Mouse (Mus musculus): ENCODE results near the gene Acvrl1. TPM values are rescaled to one million over a fixed set of nuclear protein-coding genes. Genes with fewer than 3 reads are reported as not detected.
A peak's percentile ranks its signal among the peaks of the same experiment; 100 is the strongest.

Acvrl1 gene
- total RNA-seq, 2 experiments from 2014 or later, result 13.4 to 17.5 TPM

DNA sequence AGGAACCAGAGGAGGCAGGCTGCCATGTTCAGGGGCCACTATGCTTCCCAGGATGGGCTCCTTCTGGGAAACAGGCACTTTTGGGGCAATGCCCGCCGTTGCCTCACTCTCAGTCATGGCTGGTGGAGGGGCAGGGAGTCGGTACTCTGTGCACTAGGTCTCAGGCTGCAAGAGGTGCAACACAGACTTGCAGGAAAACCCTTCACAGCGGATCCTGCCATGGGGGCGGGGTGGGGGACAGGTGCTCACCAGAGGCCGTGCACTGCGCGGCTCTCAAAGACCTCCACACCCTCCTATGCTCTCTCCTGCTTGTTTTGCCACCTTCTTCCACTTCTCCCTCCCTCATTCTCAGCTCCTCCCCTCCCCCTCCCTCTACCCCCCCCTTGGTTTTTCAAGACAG, 14.3 kb downstream of the Acvrl1 start:
- DNase-seq, result no peak

DNA sequence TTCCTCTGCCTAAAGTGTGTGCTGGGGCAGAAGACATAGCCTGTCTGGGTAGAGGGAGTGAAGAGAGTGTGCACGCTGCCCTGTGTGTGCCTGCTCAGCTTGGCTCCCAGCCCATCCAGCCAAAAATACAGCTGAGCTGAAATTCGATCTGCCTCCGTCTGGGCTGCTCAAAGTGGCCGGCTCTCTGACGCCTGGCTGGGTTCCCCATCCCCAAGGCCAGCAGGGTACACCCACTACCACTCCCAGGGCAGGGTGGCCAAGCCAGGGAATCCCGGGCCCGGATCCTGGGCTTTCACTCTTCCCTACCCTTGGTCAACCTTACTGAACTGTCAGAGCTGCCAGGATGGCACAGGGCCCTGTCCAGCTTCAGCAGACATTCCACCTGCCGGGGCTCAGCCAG, 15.2 kb downstream of the Acvrl1 start:
- peak; percentile 55 to 80 for DNase-seq

DNA sequence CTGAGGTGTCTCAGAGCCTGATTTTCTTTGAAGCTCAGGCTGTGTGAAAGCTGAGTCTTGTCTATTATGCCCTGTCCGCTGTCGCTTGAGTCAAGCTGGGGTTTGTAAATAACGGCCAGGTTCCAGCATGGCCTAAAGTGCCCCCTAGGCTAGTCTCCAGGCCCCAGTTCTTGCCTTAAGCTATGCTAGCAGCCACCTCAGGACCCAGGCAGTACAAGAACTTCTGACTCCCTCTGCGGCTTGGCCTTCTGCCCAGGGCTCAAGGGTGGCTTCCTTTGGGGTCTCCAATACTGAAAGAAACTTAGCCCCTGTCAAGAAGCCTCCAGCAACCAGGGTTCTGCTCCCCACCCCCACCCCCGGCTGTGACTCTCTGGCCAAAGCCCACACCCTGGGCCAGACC, 15.9 kb downstream of the Acvrl1 start:
- DNase-seq, result no peak

DNA sequence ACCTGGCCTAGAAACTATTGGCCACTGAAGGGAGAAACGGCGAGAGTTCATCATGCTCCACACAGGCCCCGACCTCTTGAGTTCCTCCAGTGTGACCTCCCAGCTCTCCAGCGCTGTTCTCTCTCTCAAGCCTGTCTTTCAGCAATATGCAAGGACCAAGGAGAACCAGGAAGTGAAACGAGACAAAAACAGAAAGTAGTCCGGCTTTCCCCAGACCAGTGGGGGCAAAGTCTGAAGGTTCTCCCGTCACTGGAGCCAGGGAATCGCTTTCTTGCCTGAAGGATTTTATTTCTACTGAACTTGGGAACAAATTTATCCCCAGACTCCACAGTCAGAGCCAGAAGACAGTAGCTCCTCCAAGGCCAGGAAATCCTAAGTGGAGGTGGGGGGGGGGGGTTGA, 16.5 kb downstream of the Acvrl1 start:
- DNase-seq, result no peak

DNA sequence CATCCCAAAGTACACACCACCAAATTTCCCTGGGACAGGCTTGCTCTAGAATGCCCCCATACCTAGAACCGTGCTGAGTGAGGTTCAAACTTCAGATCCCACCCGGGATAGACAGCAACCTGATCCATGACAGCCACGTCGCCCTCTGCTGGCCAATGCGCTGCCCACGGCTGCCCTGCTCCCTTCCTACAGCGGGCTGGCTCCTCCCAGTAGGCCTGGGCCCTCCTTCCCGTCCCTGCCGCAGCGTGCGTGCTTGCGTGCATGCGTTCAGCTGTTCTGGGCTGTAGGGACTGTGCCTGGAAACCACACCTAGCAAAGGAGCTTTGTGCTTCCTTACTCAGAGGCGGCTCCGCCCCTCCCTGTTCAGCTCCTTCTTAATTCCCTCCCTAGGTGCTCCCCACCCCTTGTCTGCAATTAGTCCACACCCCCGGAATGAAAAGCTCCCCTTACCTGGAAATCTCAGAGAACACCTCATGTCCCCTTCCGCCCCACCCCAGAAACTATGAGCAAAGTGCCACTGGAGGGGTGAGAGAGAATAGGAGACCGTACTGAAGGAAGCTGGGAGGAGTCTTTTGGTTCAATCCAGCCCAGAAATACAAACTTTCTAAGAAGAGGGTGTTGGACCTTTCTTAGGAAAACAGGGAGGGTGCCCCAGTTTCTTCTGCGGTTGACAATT, 17.2 kb downstream of the Acvrl1 start:
- DNase-seq, result peak; percentile 97 to 98

DNA sequence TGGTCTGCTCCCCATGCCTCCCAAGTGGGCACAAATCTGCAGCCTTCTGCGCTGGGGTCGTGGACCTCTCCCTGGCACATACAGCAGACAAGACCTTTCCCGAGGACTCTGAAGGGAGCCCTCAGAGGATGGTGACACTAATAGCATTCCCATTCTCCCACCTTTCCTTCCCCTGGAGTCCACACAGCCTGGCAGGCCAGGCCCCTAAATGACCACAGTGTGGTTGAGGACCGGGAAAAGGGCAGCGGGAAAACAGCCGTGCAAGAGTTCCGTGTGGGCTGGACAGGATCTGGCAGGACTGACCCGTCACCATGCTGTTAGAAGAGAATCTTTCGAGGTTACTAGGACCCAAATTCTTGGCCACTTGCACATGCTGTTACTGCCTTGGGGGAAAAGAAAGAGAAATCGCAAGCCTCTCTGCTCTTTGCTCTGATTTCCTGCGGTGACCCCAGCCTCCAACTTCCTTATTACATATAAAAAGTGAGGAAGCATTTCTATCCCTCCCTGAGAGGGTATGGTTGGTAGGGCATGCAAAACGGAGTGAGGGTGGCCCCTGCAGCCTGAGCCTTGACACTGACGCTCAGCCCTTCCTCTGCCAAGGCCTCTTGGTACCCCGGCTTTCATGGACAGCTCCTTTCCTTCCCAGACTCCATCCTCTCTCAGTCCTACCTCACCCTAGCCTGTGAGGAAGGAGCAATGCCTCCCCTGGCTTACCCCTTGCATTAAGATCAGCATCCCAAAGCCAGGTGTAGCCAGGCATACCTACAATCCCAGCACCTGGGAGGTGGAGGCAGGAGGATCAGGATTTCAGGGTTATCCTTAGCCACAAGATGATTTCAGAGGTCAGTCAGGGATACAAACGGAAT, 18.0 kb downstream of the Acvrl1 start:
- DNase-seq, result no peak

DNA sequence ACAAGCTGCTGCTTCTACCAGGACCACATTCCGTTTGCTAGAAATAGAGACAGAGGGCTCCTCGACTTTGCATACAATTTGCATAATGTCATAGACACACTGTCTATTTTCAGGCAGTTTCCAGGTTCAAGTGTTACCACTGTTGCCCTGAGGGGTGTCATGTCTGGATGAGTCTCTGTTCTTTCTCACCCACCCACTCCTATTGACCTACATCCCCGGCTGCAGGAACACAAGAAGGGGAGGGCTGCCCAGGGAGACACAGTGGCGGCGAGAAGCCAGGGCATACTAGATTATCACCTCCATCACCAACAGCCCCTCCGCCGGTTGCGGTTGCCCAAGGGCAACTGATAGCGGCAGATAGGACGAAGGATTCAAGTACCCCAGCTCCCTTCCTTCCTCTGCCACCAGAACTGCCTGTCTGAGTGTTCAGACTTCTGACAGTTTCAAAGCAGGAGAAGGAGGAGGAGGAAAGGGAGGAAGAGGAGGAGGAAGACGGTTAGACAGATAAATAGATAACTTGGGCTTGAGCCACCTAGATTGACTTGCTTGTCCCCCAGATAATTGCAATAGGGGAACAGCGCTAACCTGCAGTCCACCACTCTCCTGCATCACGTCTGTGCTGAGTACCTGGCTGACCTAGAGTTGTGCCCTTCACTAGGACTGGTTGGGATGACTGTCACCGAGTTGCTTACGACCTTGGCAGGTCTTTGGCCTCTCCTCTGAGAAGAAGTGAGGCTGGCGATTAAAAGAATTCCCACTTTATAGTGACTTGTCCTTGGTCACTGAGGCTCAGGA, 19.0 kb downstream of the Acvrl1 start:
- no peak for DNase-seq

DNA sequence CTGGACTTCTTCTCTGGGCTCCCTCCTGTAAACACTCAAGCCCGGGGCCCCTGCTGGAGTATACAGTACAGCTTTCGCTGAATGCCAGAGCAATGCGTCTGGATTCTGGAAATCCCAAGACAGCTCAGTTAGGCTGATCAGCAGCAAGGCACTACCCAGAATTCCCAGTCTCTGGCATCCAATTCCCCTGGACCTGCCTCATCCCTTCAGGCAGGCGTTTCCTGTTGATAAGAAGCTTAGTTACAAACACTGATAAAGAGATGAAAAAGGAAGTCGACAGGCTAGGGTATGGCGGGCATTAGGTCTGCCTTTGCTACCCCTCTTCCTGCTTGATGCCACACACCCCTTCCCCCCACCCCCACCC, 19.6 kb downstream of the Acvrl1 start:
- DNase-seq, result peak in 1 of 2 experiments; percentile 43

DNA sequence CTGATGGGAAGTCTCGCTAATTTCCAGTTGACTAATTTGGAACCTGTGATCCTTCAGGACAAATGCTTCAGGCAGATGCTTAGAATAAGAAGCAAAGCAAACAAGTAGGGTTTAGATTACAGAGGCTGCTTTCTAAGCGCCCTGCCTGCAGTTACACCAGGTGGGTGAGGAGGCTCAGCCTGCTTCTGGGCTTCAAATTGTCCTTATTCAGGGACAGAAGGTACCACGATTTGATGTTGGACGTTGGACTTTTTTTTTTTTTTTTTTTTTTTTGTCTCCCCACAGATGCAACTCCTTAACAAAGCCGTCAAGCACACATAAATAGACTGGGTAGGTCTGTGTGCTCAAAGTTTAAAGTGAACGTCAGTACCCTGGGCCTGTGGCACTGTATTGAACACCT, 20.3 kb downstream of the Acvrl1 start:
- DNase-seq, result no peak

DNA sequence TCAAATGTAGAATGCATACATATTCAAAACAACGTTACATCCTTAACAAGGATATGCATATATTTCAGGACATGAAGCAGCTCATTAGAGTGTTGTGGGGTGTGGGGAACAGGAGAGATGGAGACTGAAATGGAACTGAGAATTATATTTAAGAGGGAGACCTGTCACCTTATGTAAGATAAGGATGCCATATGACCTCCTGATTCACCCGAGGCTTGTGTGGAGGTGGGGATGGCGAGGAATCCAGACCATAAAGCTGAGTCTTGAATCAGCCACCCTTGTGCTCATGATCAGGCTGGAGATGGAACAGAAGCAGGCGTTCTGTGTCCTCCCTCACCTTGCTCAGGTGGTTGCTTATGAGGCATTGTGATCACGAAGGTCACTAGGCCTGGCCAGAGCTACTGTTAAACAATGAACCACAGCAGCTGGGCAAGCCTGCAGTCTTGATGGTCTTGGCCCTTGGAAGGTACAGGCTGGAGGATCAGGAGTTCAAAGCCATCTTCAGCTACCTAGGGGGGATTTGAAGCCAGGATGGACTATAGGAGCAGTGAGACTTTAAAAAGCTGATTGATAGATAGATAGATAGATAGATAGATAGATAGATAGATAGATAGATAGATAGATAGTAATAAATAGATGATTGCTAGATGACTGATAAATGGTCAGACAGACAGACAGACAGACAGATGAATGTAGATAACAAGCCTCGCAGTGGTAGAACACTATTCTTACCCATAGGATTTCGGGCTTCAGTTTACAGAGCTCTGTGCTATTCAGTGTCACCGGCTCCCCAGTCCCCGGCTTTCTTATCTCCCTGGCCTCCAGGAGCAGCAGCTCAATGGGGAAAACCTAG, 23.3 kb downstream of the Acvrl1 start:
- DNase-seq, result no peak

DNA sequence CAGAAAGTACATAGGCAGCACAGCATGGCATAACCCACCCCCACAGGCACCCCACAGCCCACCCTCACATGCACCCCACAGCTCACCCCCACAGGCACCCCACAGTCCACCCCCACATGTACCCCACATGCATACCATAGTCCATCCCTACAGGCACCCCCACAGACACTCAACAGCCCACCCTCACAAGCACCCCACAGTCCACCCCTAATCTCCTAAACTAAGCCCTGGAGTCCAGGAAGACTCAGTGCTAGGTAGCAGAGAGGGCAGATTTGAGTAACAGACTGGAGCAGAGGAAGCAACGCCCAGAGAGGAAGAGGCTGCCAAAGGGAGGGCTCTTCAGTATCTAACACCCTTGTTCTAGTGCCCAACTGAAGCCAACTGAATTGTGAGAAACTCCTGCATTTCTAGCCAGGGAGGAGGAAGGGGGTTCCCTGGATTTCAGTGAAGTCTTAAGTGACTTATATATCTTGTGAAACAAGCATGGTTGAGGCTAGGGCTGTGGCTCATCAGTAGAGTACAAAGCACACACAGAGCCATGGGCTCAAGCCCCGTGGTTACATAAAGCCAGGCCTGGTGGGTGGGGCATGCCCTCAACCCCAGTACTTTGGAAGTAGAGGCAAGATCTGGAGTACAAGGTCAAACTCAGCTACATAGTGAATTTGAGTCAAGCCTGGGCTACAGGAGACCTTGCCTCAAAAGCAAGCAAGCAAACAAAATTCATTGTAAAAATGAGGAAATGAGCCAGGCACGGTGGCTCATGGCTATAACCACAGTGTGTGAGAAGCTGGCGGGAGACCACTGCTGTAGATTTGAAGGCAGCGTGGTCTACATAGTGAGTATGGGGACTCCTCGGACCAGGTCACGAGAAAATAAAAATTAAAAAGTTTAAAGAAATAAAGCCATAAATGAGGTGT, 26.6 kb downstream of the Acvrl1 start:
- DNase-seq, result no peak

DNA sequence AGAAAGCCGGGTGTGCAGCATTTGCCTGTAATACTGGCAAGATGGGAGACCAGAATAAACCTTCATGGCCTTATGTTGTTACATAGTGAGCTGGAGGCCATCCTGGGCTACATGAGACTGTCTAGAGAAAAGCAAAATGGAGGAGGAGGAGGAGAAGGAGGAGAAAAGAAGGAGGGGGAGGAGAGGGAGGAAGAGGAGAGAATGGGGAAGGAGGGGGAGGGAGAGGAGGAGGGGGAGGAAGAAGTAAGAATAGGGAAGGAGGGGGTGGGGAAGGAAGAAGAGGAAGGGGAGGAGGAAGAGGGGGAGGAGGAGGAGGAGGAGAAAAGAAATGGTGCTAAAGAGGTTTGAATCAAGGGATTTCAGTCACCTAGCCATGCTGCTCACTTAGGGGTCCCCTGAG, 31.8 kb downstream of the Acvrl1 start:
- DNase-seq, result no peak

DNA sequence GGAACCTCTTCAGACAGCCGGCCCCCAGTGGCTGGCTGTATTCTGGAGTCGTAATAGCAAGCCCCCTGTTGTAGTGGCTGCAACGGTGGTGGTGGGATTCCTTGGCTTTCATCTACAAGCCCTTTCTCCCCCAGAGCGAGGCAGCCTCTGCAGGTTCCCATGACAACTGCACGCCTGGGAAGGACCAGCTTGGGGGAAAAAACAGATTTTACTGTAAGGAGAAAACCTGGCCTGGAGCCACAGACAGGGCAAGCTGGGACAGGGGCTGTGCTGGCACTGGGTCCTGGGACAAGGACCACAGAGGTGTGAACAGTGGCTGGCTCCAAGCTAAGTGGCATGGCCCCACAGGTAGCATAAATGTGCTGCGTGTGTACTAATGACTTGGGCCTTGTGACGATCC, 32.3 kb downstream of the Acvrl1 start:
- DNase-seq, result no peak

DNA sequence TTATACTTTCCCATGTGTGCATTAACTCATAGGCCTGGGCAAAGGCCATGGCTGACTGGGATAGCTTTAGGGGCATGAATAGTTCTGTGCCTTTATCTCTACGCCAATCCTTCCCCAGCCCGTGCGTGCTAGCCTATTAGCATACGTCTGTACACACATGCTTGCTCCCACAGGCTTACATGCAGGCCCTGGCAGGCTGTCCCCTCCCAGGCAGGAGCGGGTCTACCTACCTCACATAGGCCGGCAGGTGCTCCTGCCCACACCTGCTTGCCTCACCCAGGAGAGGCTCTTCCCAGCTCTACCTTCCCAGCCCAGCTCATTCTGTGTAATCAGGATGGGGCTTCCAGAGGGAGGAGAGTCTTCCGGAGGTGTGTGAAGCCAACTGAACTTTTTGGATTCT, 33.2 kb downstream of the Acvrl1 start:
- DNase-seq, result no peak

DNA sequence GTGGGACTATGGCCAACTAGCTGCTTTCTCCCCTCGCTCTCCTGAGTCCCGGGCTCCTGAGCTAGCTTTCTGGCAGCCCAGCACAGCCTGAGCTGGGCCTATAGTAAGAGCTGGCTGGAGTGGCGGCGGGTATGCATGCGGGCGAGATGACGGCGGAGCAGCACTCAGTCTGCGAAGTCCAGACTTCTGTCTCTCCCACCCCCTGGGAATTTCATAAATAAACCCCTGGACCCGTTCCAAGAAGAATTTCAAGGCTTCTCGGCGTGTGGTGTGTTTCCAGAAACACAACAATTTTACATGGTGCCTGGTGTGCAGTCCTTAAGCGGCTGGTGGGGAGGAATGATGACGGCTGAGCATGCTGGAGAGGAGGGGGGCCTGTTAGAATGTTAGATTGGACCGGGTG, 34.7 kb downstream of the Acvrl1 start:
- DNase-seq, result peak in 1 of 2 experiments; percentile 34

DNA sequence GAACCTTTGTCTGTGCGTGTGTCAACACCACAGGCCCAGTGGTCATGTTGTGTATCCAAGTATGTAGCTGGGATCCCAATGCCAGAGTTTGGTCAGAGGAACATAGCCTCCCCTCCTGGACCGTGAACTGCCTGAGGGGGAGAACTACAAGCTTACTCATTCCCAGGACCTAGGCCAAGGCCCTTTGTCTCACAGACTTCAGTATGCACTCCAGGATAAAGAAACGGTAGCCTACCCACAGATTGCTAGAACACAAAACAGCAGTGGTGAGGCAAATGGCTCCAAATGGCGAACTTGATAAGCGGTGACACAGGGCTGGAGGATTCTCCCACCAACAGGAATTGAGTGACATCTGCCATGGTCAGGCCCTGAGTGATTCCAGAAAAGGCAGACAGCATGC, 35.5 kb downstream of the Acvrl1 start:
- peak; percentile 54 to 70 for DNase-seq

DNA sequence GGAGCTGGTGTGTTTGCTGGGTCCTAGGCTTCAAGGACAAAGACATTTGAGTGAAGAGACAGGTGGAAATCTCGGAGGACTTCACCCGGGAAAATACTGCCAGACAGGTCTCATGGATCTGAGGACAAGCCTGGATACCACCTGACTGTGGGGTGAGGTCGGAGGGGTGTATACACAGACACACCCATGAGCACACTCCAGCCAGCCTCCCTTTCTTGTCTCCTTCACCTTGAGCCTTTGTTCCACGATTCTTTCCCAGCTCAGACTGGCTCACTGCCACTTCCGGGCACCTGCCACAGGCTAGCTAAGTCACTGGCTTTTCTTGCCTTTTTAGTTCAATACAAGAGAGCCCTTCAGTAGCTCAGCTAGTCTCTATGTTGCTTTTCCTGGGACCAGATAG, 36.0 kb downstream of the Acvrl1 start:
- no peak for DNase-seq

DNA sequence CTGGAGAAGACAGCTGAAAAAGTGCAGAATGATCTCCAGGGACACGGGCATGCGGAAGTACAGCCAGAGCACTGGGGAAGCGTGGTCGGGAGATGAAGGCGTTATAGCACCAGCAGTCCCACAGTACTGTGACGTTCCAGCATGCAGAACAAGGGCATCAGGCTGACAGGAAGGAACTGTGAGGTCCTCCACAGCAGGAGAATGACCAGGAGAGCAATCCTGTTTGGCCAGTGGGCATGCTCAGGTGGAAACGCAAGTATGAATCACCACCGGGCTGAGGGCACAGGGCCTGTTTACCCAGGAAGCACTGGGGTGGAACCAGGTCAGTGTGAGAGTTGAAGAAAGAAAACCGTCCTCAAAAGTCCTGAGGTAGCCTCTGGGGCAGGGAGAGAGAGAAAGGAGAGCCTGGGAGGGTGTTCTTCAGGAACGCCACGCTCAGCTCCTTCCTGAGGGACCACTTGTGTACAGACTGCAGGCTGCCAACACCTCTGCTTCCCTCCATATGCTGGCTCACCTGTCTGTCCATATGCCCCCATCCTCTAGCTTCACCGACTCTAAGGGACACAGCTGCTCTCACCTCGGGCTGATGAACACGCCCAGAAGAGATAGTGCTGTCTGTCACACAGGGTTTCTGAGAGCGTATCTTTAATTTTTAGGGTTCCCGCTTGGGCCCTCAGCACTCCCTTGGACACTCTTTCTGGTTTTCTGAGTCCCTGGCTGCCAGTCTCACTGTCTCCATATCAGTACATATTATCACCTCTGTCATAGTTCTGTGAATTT, 37.5 kb downstream of the Acvrl1 start:
- DNase-seq, result no peak

DNA sequence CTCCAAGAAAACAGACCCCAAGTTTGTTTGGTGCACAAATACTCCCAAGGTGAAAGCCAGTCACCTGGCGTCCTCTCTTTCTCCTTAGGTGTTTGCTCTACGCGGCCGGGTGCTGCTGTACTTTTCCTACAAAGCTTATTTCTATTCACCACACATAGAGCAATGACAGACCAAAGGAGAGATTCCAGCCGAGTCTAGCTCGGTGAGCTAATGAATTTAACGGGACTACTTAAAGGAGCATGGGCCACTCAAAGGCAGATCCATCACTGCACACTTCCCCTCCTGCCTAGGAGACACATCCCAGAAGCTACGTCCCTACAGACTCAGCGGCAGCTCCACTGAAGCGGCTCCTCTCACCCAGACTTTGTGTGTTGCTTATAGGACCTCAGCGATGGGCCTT, 39.2 kb downstream of the Acvrl1 start:
- no peak for DNase-seq

DNA sequence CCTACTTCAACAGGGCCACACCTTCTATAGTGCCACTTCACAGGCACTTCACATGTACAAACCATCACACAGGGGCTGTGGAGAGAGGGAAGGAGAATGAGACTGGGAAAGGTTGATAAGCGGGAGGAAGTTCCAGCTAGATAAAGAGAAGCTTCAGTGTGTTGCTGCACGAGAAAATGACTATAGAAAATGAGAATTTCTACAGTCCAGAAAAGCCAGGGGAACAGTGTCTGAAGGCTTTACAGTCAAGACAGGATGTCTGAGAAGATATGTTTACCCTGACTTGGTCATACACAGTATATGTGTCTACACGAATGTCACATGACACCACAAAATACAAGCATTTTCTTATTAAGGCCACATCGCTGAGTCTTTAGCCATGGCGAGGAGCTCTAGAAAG, 41.6 kb downstream of the Acvrl1 start:
- no peak for DNase-seq

Measured in adrenal gland, postnatal 36 days (tissue).